Mouse (Mus musculus) midbrain, embryonic 10.5 days (tissue): ENCODE measurements at regions not wholly inside any gene's neighbourhood (a gene's known extent, or its start where the extent isn't known, plus 50 kb on each side); places are given as distances from the start of the nearest gene placed in this dataset.

ENCODE experiments used
- DNase-seq: peaks from one replicate; pipeline ENCODE4 v3.0.0-alpha.2; 2017; ENCODE audit warnings: low spot score
- H3K27ac ChIP-seq: fragments of 300-500 bp; sonication (generic); replicated peaks from 2 replicates; pipeline ENCODE4 v1.5.1; 2016; ENCODE audit warnings: mild to moderate bottlenecking
- H3K27me3 ChIP-seq: fragments of 300-500 bp; sonication (generic); 2 replicates; pipeline ENCODE4 v1.6.1; 2016; ENCODE audit warnings: low read depth, mild to moderate bottlenecking; ENCODE audit not compliant: poor library complexity, severe bottlenecking
- H3K36me3 ChIP-seq: fragments of 300-500 bp; sonication (generic); 2 replicates; pipeline ENCODE4 v1.6.1; 2016; ENCODE audit warnings: mild to moderate bottlenecking, moderate library complexity
- H3K4me1 ChIP-seq: fragments of 300-500 bp; sonication (generic); 2 replicates; pipeline ENCODE4 v1.6.1; 2016
- H3K4me3 ChIP-seq: fragments of 300-500 bp; sonication (generic); 2 replicates; pipeline ENCODE4 v1.5.1; 2016; ENCODE audit warnings: mild to moderate bottlenecking, moderate library complexity
- H3K9me3 ChIP-seq: fragments of 300-500 bp; sonication (generic); replicated peaks from 2 replicates; pipeline ENCODE4 v1.6.1; 2016; ENCODE audit warnings: mild to moderate bottlenecking
- WGBS: fragments of 180-500 bp; shearing (Covaris S2); methylation state at CpG from one replicate; pipeline ENCODE4 v1.1.7; 2016; 5-methylcytosine and 5-hydroxymethylcytosine counted together

GRCm38 (mm10) chr1:18668901-18669300 lies 404.0 kb upstream of the Defb41 start:
- no peaks in the 10 kb centered on the region for H3K36me3 ChIP-seq
- 87% methylated on average over 7 of the region's 7 CpGs for WGBS
- no peaks in the 10 kb centered on the region for H3K27me3 ChIP-seq
- no peak overlapping the region for H3K27ac ChIP-seq
- no peaks in the 10 kb centered on the region for H3K4me1 ChIP-seq
- H3K9me3 ChIP-seq = no peaks in the 10 kb centered on the region
- H3K4me3 ChIP-seq = no peak overlapping the region
- no peak for DNase-seq

DNA sequence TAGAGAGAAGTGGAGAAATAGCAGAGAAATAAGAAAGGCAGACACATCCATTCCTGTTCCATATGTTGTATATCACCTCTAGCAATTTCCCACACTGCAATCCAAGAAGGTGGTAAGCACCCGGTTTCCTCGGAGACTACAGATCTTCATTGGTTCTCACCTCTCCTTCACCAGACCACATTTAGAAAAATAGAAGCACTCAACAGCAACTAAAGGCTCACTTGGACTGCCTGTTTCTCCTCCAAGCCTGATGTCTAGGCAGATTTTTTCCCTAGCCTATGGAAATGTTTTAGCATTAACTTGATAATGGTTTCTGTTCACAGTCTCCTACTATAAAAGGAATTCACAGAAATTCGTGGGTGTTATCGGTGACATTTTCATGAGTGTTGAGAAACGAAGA lies 403.3 kb upstream of the Defb41 start:
- DNase-seq = no peak
- Histone ChIP-seq H3K27me3 (no peaks in the 10 kb centered on the region), H3K36me3 (no peaks in the 10 kb centered on the region), H3K27ac (no peak overlapping the region), H3K4me3 (no peak overlapping the region), H3K4me1 (no peaks in the 10 kb centered on the region), H3K9me3 (no peaks in the 10 kb centered on the region)
- 90% methylated on average over 5 of the region's 5 CpGs for WGBS

DNA sequence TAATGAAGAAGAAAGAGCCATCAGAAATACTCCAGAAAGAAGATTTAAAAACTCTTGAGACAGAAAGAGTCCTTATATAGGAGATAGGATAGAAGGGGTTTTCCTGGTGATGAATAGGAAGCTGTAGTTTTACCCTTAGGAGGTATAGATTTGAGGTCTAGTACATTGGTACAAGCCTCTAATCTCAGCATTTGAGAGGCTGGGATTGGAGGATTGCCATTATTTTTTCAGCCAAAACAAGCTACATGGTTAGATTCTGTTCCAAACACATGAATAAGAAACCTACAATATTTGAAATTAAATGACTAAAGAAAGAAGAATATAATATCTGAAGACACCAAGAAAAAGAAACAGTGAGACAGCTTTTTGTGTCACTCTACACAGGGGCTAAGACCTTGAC lies 375.9 kb upstream of the Defb41 start:
- H3K4me1 ChIP-seq = peaks cover 26% of the 10 kb centered on the region
- H3K9me3 ChIP-seq = no peaks in the 10 kb centered on the region
- no peak overlapping the region for H3K4me3 ChIP-seq
- no peaks in the 10 kb centered on the region for H3K36me3 ChIP-seq
- DNase-seq = no peak
- H3K27ac ChIP-seq = no peak overlapping the region
- no peaks in the 10 kb centered on the region for H3K27me3 ChIP-seq

- H3K27me3 ChIP-seq = no peaks in the 10 kb centered on the region
- H3K9me3 ChIP-seq = 0 out of 2 replicates have a peak, but pooled peaks cover 4% of the 10 kb centered on the region
- WGBS = 16% methylated on average over 8 of the region's 8 CpGs
- peak overlapping the region; percentile 79 for H3K27ac ChIP-seq
- peak overlapping the region; percentile 34 for H3K4me3 ChIP-seq
- peaks cover 26% of the 10 kb centered on the region for H3K4me1 ChIP-seq
- H3K36me3 ChIP-seq = no peaks in the 10 kb centered on the region
- DNase-seq = peak; percentile 50
These were observed 374.7 kb upstream of the Defb41 start for GRCm38 (mm10) chr1:18639460-18640300.

DNA sequence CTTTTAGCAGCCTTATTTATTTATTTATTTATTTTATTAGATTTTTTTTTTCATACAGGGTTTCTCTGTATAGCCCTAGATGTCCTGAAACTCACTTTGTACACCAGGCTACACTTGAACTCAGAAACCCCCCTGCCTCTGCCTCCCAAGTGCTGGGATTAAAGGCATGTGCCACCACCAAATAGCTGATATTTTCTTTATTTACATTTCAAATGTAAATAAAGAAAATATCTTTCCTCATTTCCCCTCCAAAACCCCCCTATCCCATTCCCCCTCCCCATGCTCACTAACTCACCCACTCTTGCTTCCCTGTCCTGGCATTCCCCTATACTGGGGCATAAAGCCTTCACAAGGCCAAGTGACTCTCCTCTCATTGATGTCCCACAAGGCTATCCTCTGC lies 372.4 kb upstream of the Defb41 start:
- DNase-seq = no peak

GRCm38 (mm10) chr1:18610231-18610630 lies 345.3 kb upstream of the Defb41 start:
- Histone ChIP-seq H3K27me3 (no peaks in the 10 kb centered on the region), H3K9me3 (no peaks in the 10 kb centered on the region)
- WGBS = 89% methylated on average over 7 of the region's 7 CpGs

More for the DNA sequence above, 372.4 kb upstream of the Defb41 start:
- H3K4me1 ChIP-seq = peaks cover 26% of the 10 kb centered on the region
- H3K36me3 ChIP-seq = no peaks in the 10 kb centered on the region
- H3K27ac ChIP-seq = no peak overlapping the region
- H3K9me3 ChIP-seq = 0 out of 2 replicates have a peak, but pooled peaks cover 4% of the 10 kb centered on the region
- H3K27me3 ChIP-seq = no peaks in the 10 kb centered on the region
- no peak overlapping the region for H3K4me3 ChIP-seq

DNA sequence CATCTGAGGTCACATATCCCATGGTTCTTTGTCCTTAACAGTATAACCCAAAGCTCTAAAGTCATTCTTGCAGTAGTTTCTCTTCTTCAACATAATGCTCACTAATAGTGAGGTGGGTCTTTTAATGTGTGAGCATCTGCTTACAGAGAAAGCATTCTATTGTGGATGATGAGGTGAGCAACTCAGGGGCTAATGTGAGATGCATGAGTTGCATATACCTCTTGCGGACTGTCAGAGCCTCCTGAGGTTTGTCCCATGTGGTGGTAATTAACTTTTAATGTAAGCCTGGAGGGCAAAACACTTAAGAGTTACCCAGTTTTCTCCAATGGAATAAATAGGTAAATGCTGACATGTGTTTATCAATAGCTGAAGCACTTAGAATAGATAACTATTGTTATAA lies 334.9 kb upstream of the Defb41 start:
- whole genome bisulfite sequencing = 79% methylated on average over 1 of the region's 1 CpGs
- H3K27me3 ChIP-seq = no peaks in the 10 kb centered on the region
- H3K36me3 ChIP-seq = no peaks in the 10 kb centered on the region
- no peak overlapping the region for H3K27ac ChIP-seq
- no peak for DNase-seq
- no peaks in the 10 kb centered on the region for H3K4me1 ChIP-seq
- no peaks in the 10 kb centered on the region for H3K9me3 ChIP-seq
- H3K4me3 ChIP-seq = no peak overlapping the region

More at GRCm38 (mm10) chr1:18610231-18610630, 345.3 kb upstream of the Defb41 start:
- H3K36me3 ChIP-seq = no peaks in the 10 kb centered on the region
- no peak for DNase-seq
- no peak overlapping the region for H3K4me3 ChIP-seq
- no peak overlapping the region for H3K27ac ChIP-seq
- H3K4me1 ChIP-seq = no peaks in the 10 kb centered on the region

DNA sequence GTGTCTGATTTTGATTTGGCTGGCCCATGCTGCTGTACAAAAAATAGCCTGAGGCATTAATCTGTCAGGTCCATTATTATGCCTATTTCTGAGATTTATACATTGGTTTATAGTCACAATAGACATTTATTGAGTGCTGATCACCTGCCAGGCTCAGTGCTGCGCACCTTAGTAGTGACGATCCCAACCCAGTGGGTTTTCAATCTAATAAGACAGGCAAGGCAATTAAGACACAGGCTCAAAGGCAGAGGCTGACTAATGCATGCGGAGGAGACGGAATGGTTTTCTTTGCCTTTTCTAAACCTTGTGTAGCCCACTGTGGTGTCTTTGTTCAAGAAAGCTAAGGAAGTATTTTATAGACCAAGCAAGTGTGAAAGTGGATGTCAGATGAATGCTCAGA lies 334.0 kb upstream of the Defb41 start:
- no peak for DNase-seq
- Histone ChIP-seq H3K4me1 (no peaks in the 10 kb centered on the region), H3K27ac (no peak overlapping the region), H3K36me3 (no peaks in the 10 kb centered on the region), H3K27me3 (no peaks in the 10 kb centered on the region), H3K4me3 (no peak overlapping the region), H3K9me3 (no peaks in the 10 kb centered on the region)
- WGBS = 62% methylated on average over 4 of the region's 4 CpGs

DNA sequence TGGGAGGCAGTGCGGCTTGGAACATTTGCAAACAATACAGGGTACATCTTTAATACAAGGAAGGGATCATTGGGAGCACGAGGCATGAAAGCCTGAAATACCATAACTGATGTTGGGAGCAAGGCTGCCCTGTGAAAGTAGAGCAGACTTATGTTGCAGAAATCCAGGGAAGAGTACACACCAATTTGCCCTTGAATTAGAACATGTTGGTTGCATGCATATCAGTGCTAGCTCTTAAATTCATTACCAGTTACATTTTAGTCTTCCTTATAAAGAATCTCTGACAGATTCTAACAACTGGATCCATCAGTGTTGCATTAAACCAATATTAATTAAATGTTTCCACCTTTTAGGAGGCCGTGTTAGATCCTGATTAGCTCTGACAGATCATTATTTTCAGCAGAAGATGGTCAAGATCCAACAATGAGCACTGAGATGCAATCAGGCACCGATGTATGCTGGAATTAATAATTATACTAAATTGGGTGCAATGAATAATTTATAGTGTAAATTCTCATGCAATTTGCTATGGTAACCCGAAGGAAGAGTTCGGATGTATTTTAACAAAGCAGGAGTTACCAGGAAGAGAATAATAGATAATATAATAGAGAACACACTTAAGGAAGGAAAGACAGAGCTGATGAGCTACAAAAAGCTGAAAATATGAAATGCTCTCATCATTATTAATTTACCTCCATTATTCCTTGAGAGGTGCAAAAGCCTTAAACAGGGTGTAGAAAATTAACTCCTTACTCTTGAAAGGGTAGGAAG lies 318.6 kb upstream of the Defb41 start:
- Histone ChIP-seq H3K36me3 (no peaks in the 10 kb centered on the region), H3K4me3 (no peak overlapping the region), H3K27me3 (no peaks in the 10 kb centered on the region), H3K4me1 (no peaks in the 10 kb centered on the region), H3K9me3 (no peaks in the 10 kb centered on the region), H3K27ac (no peak overlapping the region)
- no peak for DNase-seq
- WGBS = 85% methylated on average over 6 of the region's 6 CpGs

DNA sequence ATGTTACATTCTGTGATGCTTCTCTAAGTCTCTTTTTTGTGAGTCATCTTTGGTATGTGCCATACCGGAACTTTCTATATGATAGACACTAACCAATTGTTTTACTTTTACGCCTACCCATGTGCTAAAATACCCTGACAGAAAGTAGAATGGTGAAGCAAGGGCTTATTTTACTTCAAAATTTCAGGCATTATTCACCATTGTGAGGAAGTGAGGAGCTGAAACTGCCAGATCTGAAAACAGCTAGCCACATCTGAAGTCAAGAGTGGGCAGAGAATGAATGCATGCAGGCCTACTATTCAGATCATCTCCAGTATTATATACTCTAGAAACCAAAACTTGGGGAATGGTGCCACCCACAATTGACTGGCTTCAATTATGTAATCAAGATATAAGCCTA lies 313.7 kb upstream of the Defb41 start:
- Histone ChIP-seq H3K27me3 (no peaks in the 10 kb centered on the region), H3K9me3 (no peaks in the 10 kb centered on the region), H3K27ac (no peak overlapping the region), H3K4me3 (no peak overlapping the region), H3K4me1 (no peaks in the 10 kb centered on the region), H3K36me3 (no peaks in the 10 kb centered on the region)
- DNase-seq = no peak
- WGBS = 90% methylated on average over 2 of the region's 2 CpGs

DNA sequence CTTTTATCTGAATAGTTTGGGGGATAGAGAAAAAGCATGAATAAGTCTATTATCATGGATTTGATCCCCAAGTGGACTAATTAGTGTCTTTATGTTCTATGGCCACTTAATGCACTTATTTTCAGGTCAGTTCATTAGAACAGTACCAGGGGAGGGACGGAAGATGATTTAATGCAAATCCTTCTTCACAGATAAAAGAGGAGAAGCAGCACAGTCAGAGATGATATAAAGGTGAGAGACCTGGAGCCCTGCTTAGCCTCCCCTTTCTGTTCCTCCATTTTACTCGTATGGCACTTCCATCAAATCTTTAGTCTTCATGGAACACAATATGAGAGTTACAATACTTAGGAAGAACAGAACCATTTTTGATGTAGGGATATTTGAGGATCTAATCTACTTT lies 302.1 kb upstream of the Defb41 start:
- H3K4me1 ChIP-seq = peaks cover 25% of the 10 kb centered on the region
- no peaks in the 10 kb centered on the region for H3K36me3 ChIP-seq
- H3K4me3 ChIP-seq = no peak overlapping the region
- DNase-seq = no peak
- H3K9me3 ChIP-seq = no peaks in the 10 kb centered on the region
- no peaks in the 10 kb centered on the region for H3K27me3 ChIP-seq
- no peak overlapping the region for H3K27ac ChIP-seq
- 53% methylated on average over 2 of the region's 2 CpGs for WGBS

DNA sequence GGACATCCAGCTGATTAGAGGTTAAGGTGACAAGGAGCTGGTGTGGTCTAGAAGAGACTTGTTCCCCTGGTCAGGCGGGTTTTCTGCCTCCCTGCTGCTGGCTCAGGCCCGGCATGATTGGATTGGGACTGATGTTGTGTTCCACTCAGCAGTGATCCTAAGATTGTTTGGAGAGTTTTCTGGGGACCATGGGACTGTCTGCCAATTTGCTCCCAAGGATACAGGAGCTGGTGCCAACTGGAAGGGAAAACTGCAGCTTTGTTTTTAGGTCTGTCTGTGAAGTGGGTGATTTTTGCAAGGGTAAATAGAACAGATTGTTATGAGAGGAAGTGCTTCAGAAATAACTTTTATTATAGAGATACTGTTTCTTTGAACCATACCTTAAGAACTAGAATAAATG lies 286.3 kb upstream of the Defb41 start:
- DNase-seq = no peak
- Histone ChIP-seq H3K36me3 (no peaks in the 10 kb centered on the region), H3K9me3 (no peaks in the 10 kb centered on the region), H3K4me3 (no peak overlapping the region), H3K27ac (no peak overlapping the region), H3K4me1 (no peaks in the 10 kb centered on the region), H3K27me3 (no peaks in the 10 kb centered on the region)
- WGBS = 74% methylated on average over 2 of the region's 2 CpGs

DNA sequence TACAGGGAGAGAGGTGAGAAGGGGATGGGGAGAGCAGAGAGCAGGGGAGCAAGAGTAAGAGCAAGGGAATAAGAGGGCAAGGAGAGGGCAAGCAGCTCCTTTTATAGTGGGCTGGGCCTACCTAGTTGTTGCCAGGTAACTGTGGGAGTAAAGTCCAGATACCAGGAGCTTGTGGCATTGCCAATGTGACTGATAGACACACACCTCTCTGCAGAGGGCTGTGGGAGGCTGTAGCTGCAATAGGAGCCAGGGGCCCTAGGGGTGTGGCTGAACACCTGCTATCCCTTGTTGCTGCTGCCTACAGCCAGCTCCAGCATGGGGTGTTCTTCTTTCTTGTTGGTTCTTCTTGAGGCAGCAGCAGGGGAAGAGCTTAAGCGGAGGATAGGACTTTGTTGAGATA lies 266.8 kb upstream of the Defb41 start:
- H3K27ac ChIP-seq = no peak overlapping the region
- DNase-seq = no peak
- H3K9me3 ChIP-seq = no peaks in the 10 kb centered on the region
- H3K4me3 ChIP-seq = no peak overlapping the region
- H3K4me1 ChIP-seq = no peaks in the 10 kb centered on the region
- 87% methylated on average over 1 of the region's 1 CpGs for WGBS
- no peaks in the 10 kb centered on the region for H3K36me3 ChIP-seq
- H3K27me3 ChIP-seq = no peaks in the 10 kb centered on the region
